Mouse (Mus musculus) limb, embryonic 13.5 days (tissue): Measurements from ENCODE around the gene Dhh. TPM values are rescaled to one million over a fixed set of nuclear protein-coding genes. Genes with fewer than 3 reads are reported as not detected.

ENCODE experiments used
- ATAC-seq: fragments of 200-750 bp; cut with Nextera tagmentation; 2 replicates; pipeline ENCODE4 v1.8.0; 2017; ENCODE audit warnings: low read depth, moderate number of reproducible peaks, moderate TSS enrichment; ENCODE audit not compliant: low FRiP score
- H3K27ac ChIP-seq: fragments of 300-500 bp; sonication (generic); 2 replicates; pipeline ENCODE4 v1.5.1; 2015; ENCODE audit warnings: inconsistent platforms, mild to moderate bottlenecking, moderate library complexity
- H3K27me3 ChIP-seq: fragments of 300-500 bp; sonication (generic); 2 replicates; pipeline ENCODE4 v1.6.1; 2015; ENCODE audit warnings: mild to moderate bottlenecking, inconsistent platforms
- H3K36me3 ChIP-seq: fragments of 300-500 bp; sonication (generic); 2 replicates; pipeline ENCODE4 v1.6.1; 2015; ENCODE audit warnings: inconsistent platforms, mild to moderate bottlenecking, moderate library complexity
- H3K4me1 ChIP-seq: fragments of 300-500 bp; sonication (generic); 2 replicates; pipeline ENCODE4 v1.6.1; 2015; ENCODE audit warnings: inconsistent platforms
- H3K4me2 ChIP-seq: fragments of 300-500 bp; sonication (generic); replicated peaks from 2 replicates; pipeline ENCODE4 v1.6.1; 2015; ENCODE audit warnings: inconsistent platforms, mild to moderate bottlenecking, moderate library complexity
- H3K4me3 ChIP-seq: fragments of 300-500 bp; sonication (generic); 2 replicates; pipeline ENCODE4 v1.5.1; 2015; ENCODE audit warnings: moderate library complexity, mild to moderate bottlenecking, inconsistent platforms
- H3K9ac ChIP-seq: fragments of 300-500 bp; sonication (generic); 2 replicates; pipeline ENCODE4 v1.6.1; 2015; ENCODE audit warnings: mild to moderate bottlenecking, inconsistent platforms
- H3K9me3 ChIP-seq: fragments of 300-500 bp; sonication (generic); 2 replicates; pipeline ENCODE4 v1.6.1; 2016; ENCODE audit warnings: inconsistent platforms
- WGBS: fragments of 180-500 bp; shearing (Covaris S2); methylation state at CpG from one replicate; pipeline ENCODE4 v1.1.7; 2015; 5-methylcytosine and 5-hydroxymethylcytosine counted together
- polyA plus RNA-seq: library from polyadenylated mRNA; unstranded; fragments of >200 nt; fragmentation: Nextera tagmentation; extraction: Ambion mirVana; gene quantifications from 2 replicates; pipeline ENCODE4 v1.2.1, GENCODE M21; 2015

Gene Dhh
- polyA plus RNA-seq, 1 experiment from 2014 or later: 0.59 TPM

DNA sequence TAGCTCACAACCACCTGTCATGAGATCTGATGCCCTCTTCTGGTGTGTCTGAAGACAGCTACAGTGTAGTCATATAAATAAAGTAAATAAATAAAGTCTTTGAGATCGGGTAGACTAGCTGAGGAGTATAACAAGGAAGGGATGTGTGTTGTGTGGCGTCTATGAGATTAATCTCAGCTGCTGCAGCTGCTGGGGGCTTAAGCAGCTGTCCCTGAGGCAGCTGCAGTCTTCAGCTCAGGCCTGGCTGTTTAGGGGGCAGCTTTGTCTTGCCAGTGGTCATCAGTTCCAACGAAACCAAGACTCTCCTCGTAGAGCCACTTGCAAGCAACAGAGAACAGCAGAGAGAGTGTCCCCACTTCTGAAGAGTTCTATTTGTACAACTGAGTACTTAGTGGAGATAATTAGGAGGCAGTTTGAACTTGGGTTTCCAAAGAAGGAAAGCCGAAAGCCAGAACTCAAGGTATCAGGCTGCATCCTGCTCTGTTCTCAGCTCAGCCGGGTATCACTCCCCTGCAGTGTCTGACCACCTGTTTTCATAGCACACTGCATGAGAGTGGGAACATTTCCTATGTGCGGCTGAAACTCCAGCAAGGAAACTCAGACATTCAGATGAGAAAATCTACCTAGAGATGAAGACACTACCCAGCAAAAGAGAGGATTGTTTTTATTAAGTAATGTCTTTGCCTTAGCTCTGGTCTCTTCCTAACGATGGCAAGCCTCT lies 11.5 kb downstream of the Dhh start:
- H3K27ac ChIP-seq: peak overlapping the region; percentile 52; the same call in 1 of the 2 replicates

DNA sequence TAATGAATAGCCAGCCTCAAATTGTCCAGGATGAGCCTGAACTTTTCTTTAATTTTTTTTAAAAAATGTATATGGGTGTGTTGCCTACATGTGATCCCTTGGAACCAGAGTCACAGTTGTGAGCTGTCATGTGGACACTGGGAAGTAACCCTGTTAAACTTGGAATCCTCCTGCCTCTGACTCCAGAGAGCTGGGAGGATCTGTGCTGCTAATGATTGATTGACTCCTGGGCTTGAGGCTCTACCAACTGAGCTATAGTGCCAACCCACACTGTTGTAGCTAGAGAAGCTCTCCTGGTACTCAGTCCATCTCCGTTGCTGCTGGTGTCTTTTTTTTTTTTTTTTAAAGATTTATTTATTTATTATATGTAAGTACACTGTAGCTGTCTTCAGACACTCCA lies 14.2 kb downstream of the Dhh start:
- whole genome bisulfite sequencing: 63% methylated on average over 1 of the region's 1 CpGs
- Histone ChIP-seq H3K9ac (no peak overlapping the region), H3K27me3 (0 out of 2 replicates have a peak, but pooled peaks cover 3% of the 10 kb centered on the region), H3K4me2 (no peak overlapping the region), H3K36me3 (no peaks in the 10 kb centered on the region), H3K9me3 (no peaks in the 10 kb centered on the region), H3K4me1 (peaks cover 13% of the 10 kb centered on the region), H3K27ac (no peak overlapping the region), H3K4me3 (no peak overlapping the region)
- ATAC-seq: no peak

More for the DNA sequence above, 11.5 kb downstream of the Dhh start:
- Histone ChIP-seq H3K36me3 (no peaks in the 10 kb centered on the region), H3K9ac (no peak overlapping the region), H3K27me3 (peaks cover 18% of the 10 kb centered on the region), H3K9me3 (no peaks in the 10 kb centered on the region), H3K4me3 (no peak overlapping the region), H3K4me2 (no peak overlapping the region), H3K4me1 (peaks cover 3% of the 10 kb centered on the region; the same call in 1 of the 2 replicates)
- ATAC-seq: peak; percentile 64; the same call in 1 of the 2 replicates
- 68% methylated on average over 8 of the region's 8 CpGs for WGBS

DNA sequence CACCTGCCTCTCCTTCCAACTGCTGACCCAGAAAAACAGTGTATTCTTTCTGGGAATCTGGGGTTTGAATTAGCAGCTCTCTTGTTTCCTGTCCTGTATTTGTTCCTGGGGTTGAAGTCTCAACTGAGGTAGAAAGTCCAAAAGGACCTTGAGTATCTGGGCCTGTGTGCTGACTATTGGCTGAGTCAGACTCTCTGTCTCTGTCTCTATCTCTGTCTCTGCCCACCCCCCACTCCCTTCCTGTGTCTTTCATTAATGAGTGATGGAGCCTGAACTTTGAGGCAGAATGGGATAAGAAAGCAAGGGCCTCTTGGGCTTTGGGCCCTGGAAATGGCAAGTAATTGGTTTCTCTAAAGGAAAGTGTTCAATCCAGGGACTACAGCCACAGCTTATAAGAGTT lies 14.7 kb downstream of the Dhh start:
- Histone ChIP-seq H3K4me2 (no peak overlapping the region), H3K9me3 (no peaks in the 10 kb centered on the region), H3K9ac (no peak overlapping the region), H3K27ac (no peak overlapping the region), H3K36me3 (no peaks in the 10 kb centered on the region), H3K4me1 (peaks cover 13% of the 10 kb centered on the region), H3K4me3 (no peak overlapping the region), H3K27me3 (no peaks in the 10 kb centered on the region)
- no peak for ATAC-seq

DNA sequence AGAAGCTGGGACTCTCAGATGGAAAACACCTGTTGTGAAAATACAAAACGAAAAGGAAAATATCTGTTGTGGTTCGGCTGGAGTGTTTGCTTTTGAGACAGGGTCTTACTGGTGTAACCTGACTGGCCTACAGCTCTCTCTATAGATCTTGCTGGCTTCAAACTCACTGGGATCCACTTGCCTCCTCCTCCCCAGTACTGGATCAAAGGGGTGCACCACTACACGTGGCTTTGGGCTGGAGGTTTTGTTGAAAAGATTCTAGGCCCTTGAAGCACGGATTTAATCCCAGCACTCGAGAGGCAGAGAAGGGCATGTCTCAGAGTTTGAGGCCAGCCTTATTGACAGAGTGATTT lies 16.7 kb downstream of the Dhh start:
- Histone ChIP-seq H3K27me3 (no peaks in the 10 kb centered on the region), H3K36me3 (peaks cover 4% of the 10 kb centered on the region; the same call in 1 of the 2 replicates), H3K27ac (peak overlapping the region; percentile 70; the same call in 1 of the 2 replicates), H3K9me3 (no peaks in the 10 kb centered on the region), H3K9ac (peak overlapping the region; percentile 26; the same call in 1 of the 2 replicates), H3K4me3 (peak overlapping the region; percentile 67), H3K4me2 (peak overlapping the region; percentile 86), H3K4me1 (peaks cover 13% of the 10 kb centered on the region)
- ATAC-seq: peak; percentile 33; the same call in 1 of the 2 replicates
- WGBS: 12% methylated on average over 5 of the region's 5 CpGs

DNA sequence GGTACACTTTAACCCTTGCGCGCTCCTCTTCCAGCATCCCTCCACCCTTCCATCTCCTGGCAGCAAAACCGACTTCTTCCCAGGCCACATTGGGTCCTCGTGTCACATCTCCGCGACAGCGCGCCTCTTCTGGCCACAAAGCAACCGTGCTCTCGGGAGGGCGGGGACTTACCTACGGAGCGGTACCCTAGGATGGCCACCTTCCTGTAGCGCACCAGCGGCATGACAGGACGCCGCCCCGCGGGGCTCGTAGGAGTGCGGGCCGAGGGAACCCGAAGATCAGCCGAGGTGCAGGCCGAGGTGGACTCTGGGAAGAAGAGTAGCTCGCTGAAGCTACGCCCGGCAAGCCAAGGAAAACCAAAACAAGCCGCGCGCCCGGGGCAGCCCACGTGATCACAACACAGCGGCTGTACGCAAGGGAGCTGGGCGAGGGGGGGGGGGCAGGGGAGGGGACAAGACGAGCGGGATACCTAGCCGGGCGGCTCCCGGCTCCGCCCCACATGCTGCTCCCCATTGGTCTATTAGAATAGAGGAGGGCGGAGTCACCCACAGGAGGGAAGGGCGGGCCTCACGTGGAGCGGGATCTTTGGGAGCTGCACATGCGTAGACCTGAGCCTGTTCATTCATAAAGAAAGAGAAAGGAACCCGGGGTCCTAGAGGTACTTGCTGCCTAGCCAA lies 17.2 kb downstream of the Dhh start:
- Histone ChIP-seq H3K9ac (peak overlapping the region; percentile 75), H3K4me2 (peak overlapping the region; percentile 86), H3K27me3 (no peaks in the 10 kb centered on the region), H3K27ac (peak overlapping the region; percentile 70; the same call in 1 of the 2 replicates), H3K36me3 (peaks cover 4% of the 10 kb centered on the region; the same call in 1 of the 2 replicates), H3K9me3 (no peaks in the 10 kb centered on the region), H3K4me3 (peak overlapping the region; percentile 67), H3K4me1 (peaks cover 13% of the 10 kb centered on the region)
- ATAC-seq: peak; percentile 96
- under 1% methylated on average over 48 of the region's 48 CpGs for WGBS

GRCm38 (mm10) chr15:98877331-98877730 lies 21.0 kb downstream of the Dhh start:
- Histone ChIP-seq H3K9me3 (no peaks in the 10 kb centered on the region), H3K9ac (no peak overlapping the region), H3K36me3 (peaks cover 4% of the 10 kb centered on the region; the same call in 1 of the 2 replicates), H3K27ac (no peak overlapping the region), H3K27me3 (no peaks in the 10 kb centered on the region), H3K4me1 (peaks cover 20% of the 10 kb centered on the region), H3K4me3 (no peak overlapping the region), H3K4me2 (no peak overlapping the region)
- 15% methylated on average over 3 of the region's 3 CpGs for WGBS
- ATAC-seq: no peak

- Histone ChIP-seq H3K9ac (peak overlapping the region; percentile 99), H3K4me1 (peaks cover 36% of the 10 kb centered on the region), H3K36me3 (no peaks in the 10 kb centered on the region), H3K9me3 (no peaks in the 10 kb centered on the region), H3K4me3 (peak overlapping the region; percentile 98), H3K27ac (peak overlapping the region; percentile 99), H3K27me3 (no peaks in the 10 kb centered on the region), H3K4me2 (peak overlapping the region; percentile 100)
- ATAC-seq: peak; percentile 81
- 1% methylated on average over 51 of the region's 51 CpGs for WGBS
These were observed 26.1 kb downstream of the Dhh start for GRCm38 (mm10) chr15:98871916-98872888.

DNA sequence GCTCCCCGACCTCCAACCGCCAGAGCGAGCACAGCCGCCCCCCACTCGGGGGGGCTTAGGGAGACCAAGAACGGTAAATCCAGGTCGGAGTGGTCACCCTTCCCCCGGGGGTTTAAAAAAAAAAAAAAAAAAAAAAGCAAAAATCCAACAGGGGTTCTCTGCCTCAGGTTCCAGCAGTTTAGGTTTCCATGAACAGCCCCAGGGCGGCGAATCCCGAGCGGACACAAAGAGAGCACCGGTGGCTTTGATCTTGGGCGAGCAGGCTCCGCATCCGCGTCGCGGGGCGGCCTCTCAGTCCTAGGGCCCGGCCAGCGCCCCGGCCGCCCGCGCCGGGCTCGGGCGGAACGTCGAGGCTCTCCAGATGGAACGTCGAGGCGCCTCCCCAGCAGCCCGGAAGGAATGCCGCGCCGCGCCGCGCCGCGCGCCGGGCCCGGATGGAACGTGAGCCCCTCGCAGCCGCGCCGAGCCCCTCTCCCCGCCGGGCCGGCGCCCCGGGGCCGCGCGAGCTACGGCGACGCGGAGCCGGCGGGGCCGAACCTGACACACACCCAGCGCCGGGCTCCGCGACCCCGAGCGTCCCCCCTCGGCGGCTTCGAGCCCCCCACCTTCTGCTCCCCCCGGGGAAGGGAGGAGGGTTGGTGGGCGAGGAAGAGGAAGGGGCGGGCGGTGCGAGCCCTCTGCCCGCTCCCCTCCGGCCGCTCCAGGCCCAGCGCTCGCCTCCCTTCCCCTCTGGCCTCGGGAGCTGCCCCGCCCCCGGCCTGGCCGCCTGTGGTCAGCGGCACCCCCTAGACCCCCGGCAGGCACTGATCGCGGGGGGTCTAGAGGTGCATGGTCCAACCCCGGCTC lies 27.0 kb downstream of the Dhh start, which contains the start of gene Kmt2d:
Gene Kmt2d, minus strand, starts transcription at position 135 of the 846 bp plus-strand sequence.
- Histone ChIP-seq H3K4me2 (peak within 1 kb of the TSS; percentile 100), H3K9me3 (no peaks in the 10 kb centered on the region), H3K4me1 (peaks cover 39% of the 10 kb centered on the region), H3K36me3 (peaks cover 6% of the 10 kb centered on the region), H3K4me3 (peak within 1 kb of the TSS; percentile 98), H3K27me3 (no peaks in the 10 kb centered on the region), H3K9ac (peak within 1 kb of the TSS; percentile 99), H3K27ac (peak within 1 kb of the TSS; percentile 99)
- peak; percentile 52 for ATAC-seq
- WGBS: under 1% methylated on average over 52 of the region's 94 CpGs

DNA sequence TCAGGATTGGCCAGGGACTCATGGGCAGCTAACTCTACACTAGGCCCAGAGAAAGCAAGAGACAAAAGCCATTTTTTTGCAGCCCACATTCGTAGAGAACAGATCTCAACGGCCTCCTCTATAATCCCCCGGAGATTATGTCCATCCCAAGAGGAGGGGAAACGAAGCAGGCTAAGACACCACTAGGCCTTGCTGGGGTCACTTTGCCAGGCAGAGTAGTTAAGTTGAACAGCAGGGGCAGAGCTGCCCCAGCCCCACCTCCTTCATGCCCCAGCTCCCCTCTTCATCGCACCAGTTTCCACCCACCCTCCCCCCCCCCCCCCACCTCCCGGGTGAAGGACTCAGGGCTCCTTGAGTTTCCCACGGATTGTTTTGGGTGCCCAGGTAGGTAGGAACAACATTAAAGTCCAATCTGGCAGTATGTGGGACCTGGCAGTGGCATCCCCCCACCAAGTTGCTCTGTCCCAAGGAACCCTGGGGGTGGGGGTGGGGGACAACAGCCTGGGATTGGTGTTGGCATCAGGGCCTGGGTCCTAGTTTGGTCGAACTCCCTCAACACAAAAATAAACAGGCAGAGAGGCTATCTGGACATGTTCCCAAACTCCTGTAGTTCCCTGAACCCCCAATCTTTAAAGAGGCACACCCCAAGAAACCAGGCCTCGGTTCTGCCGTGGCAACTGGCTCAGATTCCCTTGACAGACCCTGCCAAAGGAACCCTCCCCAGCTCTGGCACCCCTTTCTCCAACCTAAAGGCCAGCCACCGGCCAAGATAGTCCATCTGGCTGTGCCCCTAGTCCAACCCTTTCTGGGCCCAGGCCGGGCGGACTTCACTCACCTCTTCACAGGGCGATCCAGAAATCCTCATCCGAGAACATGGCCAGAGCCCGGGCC lies 27.9 kb downstream of the Dhh start:
- peak overlapping the region; percentile 99; the same call in 1 of the 2 replicates for H3K27ac ChIP-seq
- H3K27me3 ChIP-seq: no peaks in the 10 kb centered on the region
- peaks cover 39% of the 10 kb centered on the region for H3K4me1 ChIP-seq
- H3K9me3 ChIP-seq: no peaks in the 10 kb centered on the region
- peak overlapping the region; percentile 100 for H3K4me2 ChIP-seq
- peaks cover 15% of the 10 kb centered on the region for H3K36me3 ChIP-seq
- no peak for ATAC-seq
- peak overlapping the region; percentile 98 for H3K4me3 ChIP-seq
- WGBS: under 1% methylated on average over 15 of the region's 16 CpGs
- H3K9ac ChIP-seq: peak overlapping the region; percentile 99
